Mouse (Mus musculus) kidney, postnatal 25 days (tissue): ENCODE measurements around the gene Ugt1a8.
A peak's percentile ranks its signal among the peaks of the same experiment; 100 is the strongest.

Source experiments
- DNase-seq, 2 experiments: peaks; one replicate each; pipeline ENCODE4 v3.0.0; 2021; ENCODE audit warnings: mixed read lengths in 2 of 2

The Ugt1a8 gene

DNA sequence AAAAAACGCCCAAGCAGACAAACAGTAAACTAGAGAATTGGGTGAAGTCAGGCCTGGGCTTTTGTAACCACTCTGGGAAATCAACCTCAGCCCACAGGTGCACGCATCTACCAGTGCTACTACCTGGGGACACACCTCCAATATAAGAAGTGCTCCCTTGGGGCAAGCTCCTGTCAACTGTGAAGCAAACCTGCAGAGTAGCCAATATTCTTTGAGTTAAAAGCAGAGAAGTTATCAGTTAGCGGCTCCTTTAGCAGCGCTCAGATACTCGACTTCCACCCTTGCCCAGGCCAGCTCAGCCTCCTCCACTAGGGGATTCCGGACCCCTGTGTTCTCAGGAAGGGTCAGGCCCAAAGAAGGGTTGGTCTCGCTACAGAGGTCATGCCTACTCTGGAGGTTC, 174.1 kb downstream of the Ugt1a8 start:
- DNase-seq = peak in 1 of 2 experiments; percentile 63

DNA sequence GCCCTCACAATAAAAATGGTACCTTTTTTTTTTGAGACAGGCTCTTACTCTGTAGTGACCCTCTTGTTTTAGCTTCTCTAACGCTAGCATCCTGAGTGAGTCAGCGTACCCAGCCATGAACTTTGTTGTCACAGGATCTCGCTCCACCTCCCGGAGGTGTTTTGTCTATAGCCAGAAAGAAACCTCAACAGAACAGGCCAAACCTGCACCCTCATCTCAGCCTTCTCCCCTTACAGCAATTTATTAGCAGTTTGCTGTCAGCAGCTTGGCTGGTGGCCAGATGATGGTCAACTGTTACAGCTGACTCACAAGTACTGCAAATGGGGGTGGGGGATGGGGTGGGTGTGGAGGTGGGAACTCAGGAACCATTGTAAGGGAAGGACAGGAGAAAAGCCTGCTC, 174.6 kb downstream of the Ugt1a8 start:
- DNase-seq = peak; percentile 80 to 87

DNA sequence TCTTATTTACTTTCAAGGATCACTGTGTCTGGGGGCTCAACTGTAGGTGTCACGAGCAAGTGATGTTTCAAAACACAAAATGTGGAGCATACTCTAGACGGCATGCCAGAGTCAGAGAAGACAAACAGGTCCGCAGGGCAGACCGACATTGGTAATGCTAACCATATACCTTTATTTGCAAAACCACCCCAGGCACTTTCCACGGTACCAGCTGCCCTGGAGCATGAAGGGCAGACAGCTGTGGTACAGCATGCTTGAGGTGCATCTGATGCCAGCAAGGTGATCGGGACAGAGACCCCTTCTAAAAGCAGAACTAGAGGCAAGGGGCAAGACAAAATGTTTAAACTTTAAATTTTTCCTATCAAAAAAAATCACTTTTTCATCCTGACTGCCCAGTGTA, 175.3 kb downstream of the Ugt1a8 start:
- DNase-seq = peak in 1 of 2 experiments; percentile 69

DNA sequence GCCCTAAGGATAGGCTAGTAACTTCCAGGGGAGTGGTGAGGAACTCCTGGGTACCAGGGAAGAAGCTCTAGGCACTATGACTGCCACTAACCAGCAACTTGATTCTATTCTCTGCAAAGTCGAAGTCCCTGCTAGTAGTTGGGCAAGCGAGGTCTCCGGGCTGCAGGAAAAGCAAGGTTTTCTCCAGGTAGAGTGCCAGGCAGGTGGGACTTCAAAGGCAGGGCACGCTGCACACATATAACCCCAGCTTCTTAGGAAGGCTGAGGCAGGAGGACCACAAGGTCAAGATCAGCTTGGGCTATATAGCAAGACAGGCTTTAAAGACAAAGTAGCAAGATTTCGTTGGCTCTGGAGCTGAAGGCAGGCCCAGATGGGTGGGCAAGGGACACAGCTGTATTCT, 176.2 kb downstream of the Ugt1a8 start:
- no peak for DNase-seq

DNA sequence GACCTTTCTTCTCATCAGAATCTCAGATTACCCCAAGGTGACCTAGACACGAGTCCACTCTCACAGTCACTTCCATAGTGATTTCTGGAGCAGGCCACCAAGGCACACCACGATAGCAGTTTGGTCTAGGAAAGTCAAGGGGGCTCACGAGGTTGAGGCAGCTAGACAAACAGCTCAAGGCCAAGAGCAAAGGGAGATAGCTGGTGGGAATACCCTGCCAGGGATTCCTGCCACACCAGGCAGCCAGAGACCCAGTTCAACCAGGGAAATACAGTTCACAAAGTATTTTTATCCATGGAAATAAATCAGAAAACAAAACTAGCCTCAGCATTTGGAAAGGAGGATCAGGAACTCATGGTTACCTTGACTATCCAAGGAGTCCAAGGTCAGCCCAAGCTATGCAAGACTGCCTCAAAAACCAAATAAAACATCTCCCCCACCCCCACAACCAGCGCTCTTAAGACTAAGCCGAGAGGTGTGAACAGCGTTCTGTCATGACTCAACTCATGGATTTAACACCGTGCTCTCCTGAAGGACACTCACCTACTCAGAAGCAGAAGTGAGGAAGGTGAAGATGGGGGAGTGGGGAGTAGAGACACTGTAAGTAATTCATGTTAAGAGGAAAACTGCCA, 176.7 kb downstream of the Ugt1a8 start:
- DNase-seq = no peak

DNA sequence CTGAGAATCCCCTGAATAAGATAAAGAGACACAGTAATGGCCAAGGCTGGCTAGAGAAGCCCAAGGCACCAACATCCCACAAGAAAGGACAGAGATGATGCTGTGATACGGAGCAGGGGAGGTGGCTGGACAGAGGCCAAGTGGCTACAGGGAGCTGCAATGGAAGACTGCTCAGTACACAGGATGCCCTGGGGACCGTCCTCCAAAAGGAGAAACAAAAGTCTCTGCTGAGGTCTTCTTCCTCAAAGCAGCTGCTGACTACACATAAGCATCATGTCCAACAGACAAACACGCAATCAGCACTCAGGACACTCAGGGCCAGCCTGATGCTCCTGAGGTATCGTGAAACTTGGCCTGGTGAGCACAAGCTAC, 177.2 kb downstream of the Ugt1a8 start:
- no peak for DNase-seq

DNA sequence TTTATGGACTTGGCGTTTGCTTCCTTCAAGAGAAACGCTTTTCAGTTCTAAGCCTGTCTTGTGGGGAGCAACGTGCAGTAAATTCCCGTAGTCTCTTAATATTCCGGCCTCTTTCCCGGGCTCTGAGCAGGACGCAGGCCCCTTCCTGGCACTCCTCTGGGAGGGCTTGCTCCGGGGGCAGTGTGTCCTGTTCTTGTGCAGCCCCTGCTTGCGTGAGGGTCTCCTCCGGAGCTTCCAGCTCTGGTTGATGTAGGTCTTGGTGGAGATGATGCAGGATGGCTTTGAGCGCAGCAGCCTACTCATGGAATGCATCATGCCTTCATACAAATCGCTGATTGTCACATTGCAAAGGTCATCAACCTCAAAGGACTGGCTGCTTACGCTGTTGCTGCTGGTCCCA, 178.5 kb downstream of the Ugt1a8 start:
- no peak for DNase-seq

DNA sequence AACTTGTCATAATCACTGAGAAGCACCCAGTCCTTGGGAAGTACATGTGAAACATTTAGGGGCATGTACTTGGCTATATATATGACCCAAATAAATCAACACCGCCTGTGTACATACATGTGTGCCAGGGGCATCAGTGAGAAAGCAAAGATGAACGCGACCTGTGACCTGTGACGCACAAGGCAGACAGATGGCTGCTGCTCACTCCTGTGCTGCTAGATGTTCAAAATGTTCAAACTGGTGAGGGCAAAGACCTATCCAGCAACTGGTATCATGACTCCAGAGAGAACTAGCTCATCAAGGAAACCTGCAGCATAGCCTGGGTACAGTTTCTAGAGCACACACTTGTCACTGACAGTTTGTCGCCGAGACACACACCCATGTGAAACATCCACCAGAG, 179.9 kb downstream of the Ugt1a8 start:
- DNase-seq = no peak

DNA sequence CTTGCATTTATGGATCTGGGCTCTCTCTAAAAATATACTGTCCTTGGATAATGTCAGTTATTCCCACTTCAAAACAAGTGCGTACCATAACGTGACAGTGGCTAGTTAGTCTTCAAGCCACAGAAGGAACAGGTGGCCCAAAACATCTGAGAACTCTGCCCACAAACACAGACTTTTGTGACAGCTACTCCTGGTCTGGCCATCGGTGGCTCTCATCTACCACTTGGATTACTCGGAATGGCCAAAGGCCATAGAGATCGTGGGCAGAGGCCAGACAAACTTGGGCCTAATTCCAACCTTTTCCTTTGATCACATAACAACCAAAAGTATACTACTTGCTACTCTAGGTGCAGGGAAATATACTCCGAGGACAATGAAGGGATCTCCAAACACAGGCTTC, 180.5 kb downstream of the Ugt1a8 start:
- DNase-seq = no peak
